Mouse (Mus musculus): ENCODE data around the gene Ankrd44. TPM values are rescaled to one million over a fixed set of nuclear protein-coding genes. Genes with fewer than 3 reads are reported as not detected.

Gene Ankrd44
- total RNA-seq, 2 experiments from 2014 or later = 17.5 to 19.2 TPM

DNA sequence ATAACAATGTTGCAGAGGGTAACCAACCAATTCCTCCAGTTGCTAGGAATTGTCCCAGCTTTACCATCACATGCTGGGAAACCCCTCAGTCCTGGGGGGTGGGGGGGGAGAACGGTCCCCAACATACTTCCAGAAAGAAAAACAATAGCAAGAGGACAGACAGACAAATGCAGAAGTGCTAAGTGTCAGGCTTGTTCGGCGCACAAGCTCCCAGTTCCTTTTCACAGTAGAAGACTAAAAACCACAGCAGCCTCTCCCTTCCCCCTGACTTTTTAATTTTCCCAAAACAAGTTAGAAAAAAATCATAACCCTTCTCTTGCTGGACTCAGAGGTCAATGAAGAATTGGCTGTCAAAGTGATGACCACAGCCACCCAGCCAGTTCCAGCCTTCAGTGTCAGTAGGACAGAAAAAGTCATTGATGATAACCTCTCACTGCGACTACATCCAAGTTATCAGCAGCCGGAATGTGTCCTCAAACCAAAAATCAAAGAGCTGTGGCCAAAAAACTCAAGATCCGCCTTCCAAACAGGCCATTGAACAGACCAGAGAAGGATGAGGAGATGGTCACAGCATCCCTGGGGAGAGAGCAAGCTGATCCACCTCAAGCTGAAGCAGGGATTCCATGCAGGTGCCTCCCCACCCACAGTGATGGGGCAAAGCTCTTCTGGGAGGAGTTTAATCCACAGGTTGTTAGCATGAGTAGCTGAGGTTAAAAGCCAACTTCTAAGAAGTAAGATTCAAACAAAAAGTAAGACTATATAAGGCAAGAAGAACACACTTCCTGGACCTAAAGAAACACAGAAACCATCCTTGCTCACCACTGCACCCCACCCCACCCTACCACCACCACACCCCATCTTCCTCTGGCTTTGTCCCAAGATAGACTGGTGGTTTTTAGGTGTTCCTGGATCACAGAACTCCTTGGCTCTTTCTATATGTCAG, 2.5 kb downstream of the Ankrd44 start:
- no peak for ATAC-seq (replicated peaks; ENCODE audit: low FRiP score, low TSS enrichment, poor library complexity, severe bottlenecking)

DNA sequence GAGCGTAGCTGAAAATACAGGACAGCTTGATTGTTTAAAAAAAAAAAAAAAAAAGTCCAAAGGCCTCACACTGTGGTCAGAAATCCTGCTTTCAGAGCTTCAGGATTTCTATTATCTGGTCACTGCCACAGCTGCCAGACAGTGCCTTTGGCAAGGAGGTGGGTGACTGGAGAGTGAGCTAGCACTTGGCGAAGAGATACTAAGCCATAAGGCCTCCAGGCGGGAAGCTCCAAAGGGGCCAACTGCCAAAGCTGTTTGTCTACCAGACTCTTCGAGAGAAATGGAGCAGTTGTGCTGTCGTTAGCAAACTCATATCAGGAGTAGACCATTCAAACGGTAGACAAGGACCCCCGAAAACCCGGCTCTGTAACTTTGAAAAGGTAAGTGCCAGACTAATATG, 3.5 kb downstream of the Ankrd44 start:
- ATAC-seq (replicated peaks; ENCODE audit: low FRiP score, low TSS enrichment, poor library complexity, severe bottlenecking) = peak; percentile 27; the same call in 1 of the 2 replicates

GRCm38 (mm10) chr1:54922025-54922574, 4.1 kb downstream of the Ankrd44 start:
- ATAC-seq (replicated peaks; ENCODE audit: low FRiP score, low TSS enrichment, poor library complexity, severe bottlenecking) = no peak

DNA sequence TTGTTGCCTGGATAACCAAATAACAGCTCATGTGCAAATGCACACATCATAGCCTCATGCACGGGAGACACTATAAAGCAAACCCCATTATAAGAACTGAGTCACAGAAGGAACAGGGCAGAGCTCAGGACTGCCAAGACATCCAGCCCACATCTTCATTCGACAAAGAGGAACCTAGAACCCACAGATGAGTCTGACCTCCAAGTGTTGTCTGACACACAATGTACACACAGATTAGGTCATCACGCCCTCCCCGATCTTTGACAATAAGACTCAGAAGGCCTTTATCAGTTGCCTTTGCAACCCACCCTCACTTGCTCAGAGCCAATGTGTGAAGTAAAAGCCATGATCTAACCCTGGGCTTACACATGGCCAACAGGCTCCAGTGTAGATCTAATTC, 6.1 kb downstream of the Ankrd44 start:
- no peak for ATAC-seq (replicated peaks; ENCODE audit: low FRiP score, low TSS enrichment, poor library complexity, severe bottlenecking)

GRCm38 (mm10) chr1:54916456-54916855, 9.7 kb downstream of the Ankrd44 start:
- ATAC-seq (replicated peaks; ENCODE audit: low FRiP score, low TSS enrichment, poor library complexity, severe bottlenecking) = no peak

DNA sequence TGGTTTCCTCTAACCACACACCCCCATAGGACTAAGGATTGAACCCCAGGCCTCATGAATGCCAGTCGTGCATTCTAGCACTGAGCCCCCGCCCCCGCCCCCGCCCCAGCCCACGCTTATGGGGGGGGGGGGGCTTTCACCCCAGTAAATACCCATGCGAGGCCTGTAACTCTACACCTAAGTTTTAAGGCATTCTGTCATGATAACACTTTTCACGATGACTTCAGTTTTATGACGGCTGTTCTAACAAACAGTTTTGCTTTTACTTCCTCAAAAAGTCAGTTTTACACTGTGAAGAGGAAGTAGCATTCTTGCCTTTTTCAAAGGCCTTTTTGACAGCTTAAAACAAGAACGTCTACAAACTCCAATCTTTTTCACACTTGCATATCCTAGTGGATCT, 11.8 kb downstream of the Ankrd44 start:
- no peak for ATAC-seq (replicated peaks; ENCODE audit: low FRiP score, low TSS enrichment, poor library complexity, severe bottlenecking)

DNA sequence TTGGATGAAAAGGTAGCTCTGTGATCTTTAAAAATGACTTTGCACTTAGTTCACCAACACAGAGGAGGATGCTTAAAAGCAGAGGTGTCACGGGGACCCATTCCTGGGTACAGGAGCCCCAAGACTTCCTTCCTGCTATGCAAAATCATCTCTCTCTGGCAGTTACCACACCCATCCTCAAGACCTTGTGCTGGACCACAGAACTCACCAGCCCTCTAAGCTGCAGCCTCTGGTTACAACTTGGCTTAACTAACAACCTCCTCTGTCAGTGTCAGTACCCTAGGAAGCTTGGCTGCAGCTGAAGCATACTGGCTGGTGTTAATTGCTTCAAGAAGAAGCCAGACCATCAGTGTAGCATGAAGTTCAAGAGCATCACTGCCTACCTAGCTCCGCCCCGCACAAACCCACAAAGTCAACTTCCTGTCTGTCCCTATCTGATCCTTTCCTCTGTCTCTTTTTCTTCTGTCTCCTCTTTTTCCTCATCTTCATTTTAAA, 12.8 kb downstream of the Ankrd44 start:
- peak; percentile 52 for ATAC-seq (replicated peaks; ENCODE audit: low FRiP score, low TSS enrichment, poor library complexity, severe bottlenecking)

GRCm38 (mm10) chr1:54913063-54913335, 13.2 kb downstream of the Ankrd44 start:
- no peak for ATAC-seq (replicated peaks; ENCODE audit: low FRiP score, low TSS enrichment, poor library complexity, severe bottlenecking)

DNA sequence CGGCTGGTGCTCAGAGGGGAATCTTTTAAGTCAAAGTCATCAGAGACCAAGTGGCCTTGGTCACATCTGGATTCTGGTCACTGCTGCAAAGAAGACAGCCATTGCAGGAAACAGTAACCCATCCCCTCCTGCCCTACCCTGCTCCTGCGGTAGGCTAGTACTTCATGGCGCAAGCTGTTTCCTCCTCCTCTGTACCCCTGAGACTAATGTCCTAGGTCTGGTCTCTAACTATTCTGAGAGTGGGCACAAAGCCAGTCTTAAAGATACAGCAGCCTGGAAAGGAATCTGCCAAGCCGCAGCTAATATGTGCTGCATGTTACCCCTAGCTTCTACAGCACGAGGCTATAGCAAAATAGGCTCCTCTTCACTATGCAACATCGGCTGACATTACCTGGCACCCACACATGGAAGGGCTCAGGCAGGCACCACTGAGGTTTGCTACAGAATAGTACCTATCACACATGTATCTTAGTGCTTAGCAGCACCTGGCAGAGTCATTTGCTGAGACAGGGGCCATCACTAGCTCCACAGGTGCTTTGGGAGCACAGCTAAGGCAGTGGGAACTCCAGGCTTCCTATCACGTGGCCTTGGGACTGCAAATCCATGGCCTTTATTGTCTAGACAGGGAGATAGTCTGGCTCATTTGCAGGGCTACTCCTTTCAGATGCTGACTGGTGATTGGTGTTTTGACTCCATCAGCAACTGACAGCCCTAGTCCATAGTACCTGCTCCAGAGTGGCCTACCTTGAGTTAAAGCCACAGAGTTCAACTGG, 13.7 kb downstream of the Ankrd44 start:
- peak; percentile 38; the same call in 1 of the 2 replicates for ATAC-seq (replicated peaks; ENCODE audit: low FRiP score, low TSS enrichment, poor library complexity, severe bottlenecking)

GRCm38 (mm10) chr1:54911256-54911610, 15.0 kb downstream of the Ankrd44 start:
- ATAC-seq (replicated peaks; ENCODE audit: low FRiP score, low TSS enrichment, poor library complexity, severe bottlenecking) = no peak

- ATAC-seq (replicated peaks; ENCODE audit: low FRiP score, low TSS enrichment, poor library complexity, severe bottlenecking) = no peak
Observed at GRCm38 (mm10) chr1:54910489-54911255, 15.5 kb downstream of the Ankrd44 start.

DNA sequence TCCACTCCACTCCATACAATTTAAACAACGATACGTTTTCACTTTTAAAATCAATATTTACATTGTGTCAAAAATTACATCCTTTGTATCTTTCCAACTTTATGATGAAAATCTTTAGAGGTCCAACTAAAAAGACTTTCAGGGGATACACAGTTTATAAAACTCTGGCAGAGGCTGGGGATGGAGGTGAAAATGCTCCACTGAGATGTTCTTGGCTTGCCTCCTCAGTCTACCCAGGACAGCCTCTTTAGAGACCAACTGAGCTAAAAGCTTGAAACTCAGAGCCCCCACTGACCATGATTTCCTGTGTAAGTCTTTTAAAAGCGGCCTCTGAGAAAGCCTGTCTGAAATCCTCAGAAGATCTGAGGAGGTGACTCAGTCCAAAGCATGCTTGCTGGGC, 17.4 kb downstream of the Ankrd44 start:
- no peak for ATAC-seq (replicated peaks; ENCODE audit: low FRiP score, low TSS enrichment, poor library complexity, severe bottlenecking)

- no peak for ATAC-seq (replicated peaks; ENCODE audit: low FRiP score, low TSS enrichment, poor library complexity, severe bottlenecking)
Observed at GRCm38 (mm10) chr1:54907066-54907639, 19.0 kb downstream of the Ankrd44 start.

- no peak for ATAC-seq (replicated peaks; ENCODE audit: low FRiP score, low TSS enrichment, poor library complexity, severe bottlenecking)
Observed at GRCm38 (mm10) chr1:54906322-54906721, 19.9 kb downstream of the Ankrd44 start.

DNA sequence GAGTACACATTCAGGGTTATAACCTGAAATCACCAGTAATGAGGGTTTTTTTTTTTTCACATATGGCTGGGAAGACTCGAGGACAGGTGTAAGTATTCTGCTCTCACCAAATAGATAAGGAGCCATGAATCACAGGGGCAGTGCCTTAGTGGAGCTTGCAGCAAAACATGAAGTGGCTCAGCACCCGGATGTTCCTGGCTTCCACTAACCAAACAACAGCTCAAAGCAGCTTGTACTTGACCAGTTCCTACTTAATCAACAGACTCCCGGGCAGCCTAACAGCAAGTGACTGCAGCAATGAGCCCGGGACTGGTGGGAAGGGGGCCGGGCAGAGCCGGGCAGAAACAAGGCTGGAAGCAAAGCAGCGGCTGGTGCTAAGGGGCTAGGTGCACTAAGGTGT, 20.6 kb downstream of the Ankrd44 start:
- no peak for ATAC-seq (replicated peaks; ENCODE audit: low FRiP score, low TSS enrichment, poor library complexity, severe bottlenecking)

GRCm38 (mm10) chr1:54904165-54904564, 22.0 kb downstream of the Ankrd44 start:
- no peak for ATAC-seq (replicated peaks; ENCODE audit: low FRiP score, low TSS enrichment, poor library complexity, severe bottlenecking)

- peak; percentile 35; the same call in 1 of the 2 replicates for ATAC-seq (replicated peaks; ENCODE audit: low FRiP score, low TSS enrichment, poor library complexity, severe bottlenecking)
Observed at GRCm38 (mm10) chr1:54902689-54903246, 23.4 kb downstream of the Ankrd44 start.

- no peak for ATAC-seq (replicated peaks; ENCODE audit: low FRiP score, low TSS enrichment, poor library complexity, severe bottlenecking)
Observed at GRCm38 (mm10) chr1:54901084-54901483, 25.1 kb downstream of the Ankrd44 start.

GRCm38 (mm10) chr1:54899247-54899646, 26.9 kb downstream of the Ankrd44 start:
- no peak for ATAC-seq (replicated peaks; ENCODE audit: low FRiP score, low TSS enrichment, poor library complexity, severe bottlenecking)

Measured in megakaryocyte-erythroid progenitor cell, adult 5-6 weeks (primary cell).